Mouse (Mus musculus): ENCODE results near the gene Clstn3. TPM values are rescaled to one million over a fixed set of nuclear protein-coding genes. Genes with fewer than 3 reads are reported as not detected.
"Not testable (repeated sequence)": the region's sequence is repeated elsewhere in the genome, so short reads cannot be mapped to it uniquely, and the experiment has no call there.

The Clstn3 gene
- 151 and 183 TPM in 2 replicates for polyA plus RNA-seq (2015; fragmentation: Nextera tagmentation; extraction: Ambion mirVana)

- H3K9me3 ChIP-seq (replicated peaks; ENCODE audit: control insufficient read depth, low read length, poor library complexity, severe bottlenecking), result no peaks in the 10 kb centered on the region
- no peaks in the 10 kb centered on the region for H3K27me3 ChIP-seq (ENCODE audit: control insufficient read depth, insufficient read depth, low read depth, low read length)
- H3K4me2 ChIP-seq (ENCODE audit: low read length), result peak within 1 kb of the TSS; percentile 68
- WGBS, result 5% methylated on average over 26 of the region's 27 CpGs
- peak within 1 kb of the TSS; percentile 73 for H3K4me3 ChIP-seq (ENCODE audit: low read depth, low read length)
- peak within 1 kb of the TSS; percentile 92 for H3K27ac ChIP-seq (ENCODE audit: low read length)
- peak; percentile 97 for ATAC-seq
- peaks cover 21% of the 10 kb centered on the region for H3K4me1 ChIP-seq (ENCODE audit: control insufficient read depth, insufficient read depth, low read length)
- peak within 1 kb of the TSS; percentile 87 for H3K9ac ChIP-seq (ENCODE audit: low read depth, low read length)
- no peaks in the 10 kb centered on the region; the same call in 1 of the 2 replicates for H3K36me3 ChIP-seq (ENCODE audit: control insufficient read depth, insufficient read depth, low read length)
These were observed at the start of gene Clstn3 for GRCm38 (mm10) chr6:124464305-124465271. Gene Clstn3, minus strand, starts transcription at chr6:124464794.

- WGBS, result 6% methylated on average over 6 of the region's 6 CpGs
- H3K4me3 ChIP-seq (ENCODE audit: low read depth, low read length), result no peak within 1 kb of the TSS
These were observed 47.8 kb upstream of the Clstn3 start, which contains the start of gene C1ra for GRCm38 (mm10) chr6:124512355-124512836. Gene C1ra, plus strand, starts transcription at chr6:124512405.

GRCm38 (mm10) chr6:124511936-124512335 lies 47.3 kb upstream of the Clstn3 start:
- Histone ChIP-seq H3K4me1 (ENCODE audit: control insufficient read depth, insufficient read depth, low read length) (no peaks in the 10 kb centered on the region), H3K4me3 (ENCODE audit: low read depth, low read length) (no peak overlapping the region), H3K9me3 (replicated peaks; ENCODE audit: control insufficient read depth, low read length, poor library complexity, severe bottlenecking) (no peaks in the 10 kb centered on the region), H3K27ac (ENCODE audit: low read length) (no peak overlapping the region), H3K36me3 (ENCODE audit: control insufficient read depth, insufficient read depth, low read length) (no peaks in the 10 kb centered on the region), H3K27me3 (ENCODE audit: control insufficient read depth, insufficient read depth, low read depth, low read length) (no peaks in the 10 kb centered on the region), H3K9ac (ENCODE audit: low read depth, low read length) (no peak overlapping the region), H3K4me2 (ENCODE audit: low read length) (no peak overlapping the region)
- no peak for ATAC-seq
- WGBS, result 68% methylated on average over 6 of the region's 6 CpGs

More at GRCm38 (mm10) chr6:124512355-124512836, 47.8 kb upstream of the Clstn3 start, which contains the start of gene C1ra:
- no peaks in the 10 kb centered on the region for H3K9me3 ChIP-seq (replicated peaks; ENCODE audit: control insufficient read depth, low read length, poor library complexity, severe bottlenecking)
- no peaks in the 10 kb centered on the region for H3K27me3 ChIP-seq (ENCODE audit: control insufficient read depth, insufficient read depth, low read depth, low read length)
- H3K27ac ChIP-seq (ENCODE audit: low read length), result no peak within 1 kb of the TSS
- no peak within 1 kb of the TSS for H3K9ac ChIP-seq (ENCODE audit: low read depth, low read length)
- no peaks in the 10 kb centered on the region for H3K4me1 ChIP-seq (ENCODE audit: control insufficient read depth, insufficient read depth, low read length)
- ATAC-seq, result no peak
- 0 out of 2 replicates have a peak within 1 kb of the TSS, but pooled peaks have one; percentile 27 for H3K4me2 ChIP-seq (ENCODE audit: low read length)
- no peaks in the 10 kb centered on the region for H3K36me3 ChIP-seq (ENCODE audit: control insufficient read depth, insufficient read depth, low read length)

- not testable (repeated sequence) for ATAC-seq; H3K27me3 ChIP-seq (ENCODE audit: control insufficient read depth, insufficient read depth, low read depth, low read length); H3K4me1 ChIP-seq (ENCODE audit: control insufficient read depth, insufficient read depth, low read length); H3K4me3 ChIP-seq (ENCODE audit: low read depth, low read length); H3K36me3 ChIP-seq (ENCODE audit: control insufficient read depth, insufficient read depth, low read length); H3K9me3 ChIP-seq (replicated peaks; ENCODE audit: control insufficient read depth, low read length, poor library complexity, severe bottlenecking); H3K4me2 ChIP-seq (ENCODE audit: low read length); H3K27ac ChIP-seq (ENCODE audit: low read length); H3K9ac ChIP-seq (ENCODE audit: low read depth, low read length)
- 98% methylated on average over 5 of the region's 5 CpGs for WGBS
These were observed 44.6 kb upstream of the Clstn3 start for GRCm38 (mm10) chr6:124509192-124509591.

DNA sequence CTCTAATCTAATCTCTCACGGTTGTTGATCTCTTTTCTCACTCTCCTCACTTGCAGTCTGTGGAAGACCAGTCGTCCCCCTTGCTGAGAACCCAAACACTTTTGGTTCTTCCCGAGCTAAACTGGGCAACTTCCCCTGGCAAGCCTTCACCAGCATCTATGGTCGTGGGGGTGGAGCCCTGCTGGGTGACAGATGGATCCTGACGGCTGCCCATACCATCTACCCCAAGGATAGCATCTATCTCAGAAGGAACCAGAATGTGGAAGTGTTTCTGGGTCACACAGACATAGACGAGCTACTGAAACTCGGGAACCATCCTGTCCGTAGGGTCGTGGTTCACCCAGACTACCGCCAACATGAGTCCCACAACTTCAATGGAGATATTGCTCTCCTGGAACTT lies 43.7 kb upstream of the Clstn3 start:
- H3K9ac ChIP-seq (ENCODE audit: low read depth, low read length), result no peak overlapping the region
- H3K36me3 ChIP-seq (ENCODE audit: control insufficient read depth, insufficient read depth, low read length), result no peaks in the 10 kb centered on the region
- no peaks in the 10 kb centered on the region for H3K9me3 ChIP-seq (replicated peaks; ENCODE audit: control insufficient read depth, low read length, poor library complexity, severe bottlenecking)
- H3K4me3 ChIP-seq (ENCODE audit: low read depth, low read length), result no peak overlapping the region
- no peak overlapping the region for H3K27ac ChIP-seq (ENCODE audit: low read length)
- no peaks in the 10 kb centered on the region for H3K27me3 ChIP-seq (ENCODE audit: control insufficient read depth, insufficient read depth, low read depth, low read length)
- 83% methylated on average over 10 of the region's 10 CpGs for WGBS
- H3K4me1 ChIP-seq (ENCODE audit: control insufficient read depth, insufficient read depth, low read length), result no peaks in the 10 kb centered on the region
- H3K4me2 ChIP-seq (ENCODE audit: low read length), result no peak overlapping the region
- no peak for ATAC-seq

DNA sequence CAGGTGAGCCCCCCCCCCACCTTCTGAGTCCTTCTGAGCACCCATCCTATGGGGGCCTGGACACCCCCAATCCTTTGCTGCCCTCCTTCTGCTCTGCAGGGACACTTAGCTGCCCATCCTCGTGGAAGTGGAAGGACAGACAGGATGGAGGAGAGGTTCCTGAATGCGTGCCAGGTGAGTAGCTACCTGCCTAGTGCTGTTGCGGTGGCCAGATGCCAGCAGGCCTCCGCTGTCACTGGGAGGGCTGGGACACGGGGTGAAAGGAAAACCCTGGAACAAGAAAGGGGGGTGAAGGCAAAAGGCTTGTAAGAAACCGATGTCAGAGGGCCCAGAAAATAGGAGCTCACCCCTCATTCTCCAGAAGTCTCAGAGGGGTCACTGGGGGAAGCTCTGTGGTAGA lies 42.4 kb upstream of the Clstn3 start:
- H3K9me3 ChIP-seq (replicated peaks; ENCODE audit: control insufficient read depth, low read length, poor library complexity, severe bottlenecking), result no peaks in the 10 kb centered on the region
- H3K4me3 ChIP-seq (ENCODE audit: low read depth, low read length), result no peak overlapping the region
- H3K9ac ChIP-seq (ENCODE audit: low read depth, low read length), result no peak overlapping the region
- no peak overlapping the region for H3K4me2 ChIP-seq (ENCODE audit: low read length)
- no peaks in the 10 kb centered on the region for H3K4me1 ChIP-seq (ENCODE audit: control insufficient read depth, insufficient read depth, low read length)
- H3K27me3 ChIP-seq (ENCODE audit: control insufficient read depth, insufficient read depth, low read depth, low read length), result no peaks in the 10 kb centered on the region
- no peaks in the 10 kb centered on the region for H3K36me3 ChIP-seq (ENCODE audit: control insufficient read depth, insufficient read depth, low read length)
- WGBS, result 80% methylated on average over 6 of the region's 6 CpGs
- ATAC-seq, result no peak
- H3K27ac ChIP-seq (ENCODE audit: low read length), result no peak overlapping the region

- H3K4me3 ChIP-seq (ENCODE audit: low read depth, low read length), result no peak overlapping the region
- H3K36me3 ChIP-seq (ENCODE audit: control insufficient read depth, insufficient read depth, low read length), result no peaks in the 10 kb centered on the region
- ATAC-seq, result no peak
- H3K4me2 ChIP-seq (ENCODE audit: low read length), result no peak overlapping the region
- no peak overlapping the region for H3K27ac ChIP-seq (ENCODE audit: low read length)
- H3K9ac ChIP-seq (ENCODE audit: low read depth, low read length), result no peak overlapping the region
- H3K4me1 ChIP-seq (ENCODE audit: control insufficient read depth, insufficient read depth, low read length), result no peaks in the 10 kb centered on the region
- H3K9me3 ChIP-seq (replicated peaks; ENCODE audit: control insufficient read depth, low read length, poor library complexity, severe bottlenecking), result no peaks in the 10 kb centered on the region
- H3K27me3 ChIP-seq (ENCODE audit: control insufficient read depth, insufficient read depth, low read depth, low read length), result no peaks in the 10 kb centered on the region
- 85% methylated on average over 4 of the region's 4 CpGs for WGBS
These were observed 40.4 kb upstream of the Clstn3 start for GRCm38 (mm10) chr6:124505028-124505427.

GRCm38 (mm10) chr6:124502021-124502420 lies 37.4 kb upstream of the Clstn3 start:
- no peaks in the 10 kb centered on the region for H3K36me3 ChIP-seq (ENCODE audit: control insufficient read depth, insufficient read depth, low read length)
- H3K27me3 ChIP-seq (ENCODE audit: control insufficient read depth, insufficient read depth, low read depth, low read length), result no peaks in the 10 kb centered on the region
- no peaks in the 10 kb centered on the region for H3K9me3 ChIP-seq (replicated peaks; ENCODE audit: control insufficient read depth, low read length, poor library complexity, severe bottlenecking)
- H3K4me3 ChIP-seq (ENCODE audit: low read depth, low read length), result no peak overlapping the region
- ATAC-seq, result no peak
- no peak overlapping the region for H3K4me2 ChIP-seq (ENCODE audit: low read length)
- H3K27ac ChIP-seq (ENCODE audit: low read length), result no peak overlapping the region
- WGBS, result 91% methylated on average over 5 of the region's 5 CpGs
- H3K4me1 ChIP-seq (ENCODE audit: control insufficient read depth, insufficient read depth, low read length), result no peaks in the 10 kb centered on the region
- no peak overlapping the region for H3K9ac ChIP-seq (ENCODE audit: low read depth, low read length)

DNA sequence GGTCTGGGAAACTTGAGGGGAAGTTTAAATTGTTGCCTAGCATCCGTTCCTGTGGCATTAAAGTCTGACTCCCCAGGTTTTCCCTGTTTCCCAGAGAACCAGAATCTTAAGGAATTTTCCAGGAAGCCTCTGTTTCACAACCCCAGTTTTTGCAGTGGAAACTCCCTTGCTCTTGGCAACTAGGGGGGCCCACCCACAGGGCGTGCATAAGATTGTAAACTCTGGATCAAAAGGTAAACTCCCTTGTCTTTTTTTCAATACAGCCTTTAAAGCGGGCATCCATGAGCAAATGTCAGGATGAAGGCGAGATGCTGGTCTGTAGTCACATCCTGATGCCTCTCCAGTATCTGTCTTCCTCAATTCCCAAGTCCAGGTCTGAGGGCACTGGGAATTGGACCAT lies 36.9 kb upstream of the Clstn3 start:
- no peak overlapping the region for H3K4me3 ChIP-seq (ENCODE audit: low read depth, low read length)
- H3K4me2 ChIP-seq (ENCODE audit: low read length), result no peak overlapping the region
- no peak for ATAC-seq
- H3K27me3 ChIP-seq (ENCODE audit: control insufficient read depth, insufficient read depth, low read depth, low read length), result no peaks in the 10 kb centered on the region
- no peak overlapping the region for H3K27ac ChIP-seq (ENCODE audit: low read length)
- 84% methylated on average over 4 of the region's 4 CpGs for WGBS
- H3K9ac ChIP-seq (ENCODE audit: low read depth, low read length), result no peak overlapping the region
- H3K9me3 ChIP-seq (replicated peaks; ENCODE audit: control insufficient read depth, low read length, poor library complexity, severe bottlenecking), result no peaks in the 10 kb centered on the region
- no peaks in the 10 kb centered on the region for H3K4me1 ChIP-seq (ENCODE audit: control insufficient read depth, insufficient read depth, low read length)
- no peaks in the 10 kb centered on the region for H3K36me3 ChIP-seq (ENCODE audit: control insufficient read depth, insufficient read depth, low read length)

All from midbrain, embryonic 16.5 days (tissue).